Mouse (Mus musculus): ENCODE measurements around the gene BC016579. TPM values are rescaled to one million over a fixed set of nuclear protein-coding genes. Genes with fewer than 3 reads are reported as not detected.

The BC016579 gene
- polyA plus RNA-seq, 1 experiment from 2014 or later: not detected

DNA sequence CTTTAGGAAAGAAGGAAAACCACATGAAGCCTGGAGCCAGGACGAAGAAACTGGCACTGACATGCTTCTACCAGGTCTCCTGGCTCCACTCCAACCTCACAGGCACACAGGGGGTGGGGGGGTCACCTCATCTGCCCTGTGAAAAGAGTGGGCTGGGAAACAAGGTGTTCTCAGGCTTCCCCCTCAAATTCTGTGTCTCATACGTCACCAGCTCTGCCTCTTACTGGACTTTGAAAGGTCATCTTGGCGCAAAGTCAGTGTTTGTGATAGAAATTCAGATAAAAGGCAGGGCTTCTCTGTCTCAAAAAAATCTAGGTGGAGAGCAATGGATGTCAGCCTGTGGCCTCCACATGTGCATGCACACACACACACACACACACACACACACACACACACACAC lies 12.6 kb downstream of the BC016579 start:
- Histone ChIP-seq H3K9ac (no peak overlapping the region), H3K36me3 (no peaks in the 10 kb centered on the region), H3K4me3 (no peak overlapping the region), H3K9me3 (replicated peaks) (no peaks in the 10 kb centered on the region), H3K4me1 (replicated peaks) (no peaks in the 10 kb centered on the region), H3K4me2 (no peak overlapping the region), H3K27ac (no peak overlapping the region), H3K27me3 (no peaks in the 10 kb centered on the region)
- ATAC-seq (replicated peaks; ENCODE audit: insufficient number of reproducible peaks, insufficient read depth, low FRiP score, low read depth): no peak
- 57% methylated on average over 3 of the region's 3 CpGs for WGBS

DNA sequence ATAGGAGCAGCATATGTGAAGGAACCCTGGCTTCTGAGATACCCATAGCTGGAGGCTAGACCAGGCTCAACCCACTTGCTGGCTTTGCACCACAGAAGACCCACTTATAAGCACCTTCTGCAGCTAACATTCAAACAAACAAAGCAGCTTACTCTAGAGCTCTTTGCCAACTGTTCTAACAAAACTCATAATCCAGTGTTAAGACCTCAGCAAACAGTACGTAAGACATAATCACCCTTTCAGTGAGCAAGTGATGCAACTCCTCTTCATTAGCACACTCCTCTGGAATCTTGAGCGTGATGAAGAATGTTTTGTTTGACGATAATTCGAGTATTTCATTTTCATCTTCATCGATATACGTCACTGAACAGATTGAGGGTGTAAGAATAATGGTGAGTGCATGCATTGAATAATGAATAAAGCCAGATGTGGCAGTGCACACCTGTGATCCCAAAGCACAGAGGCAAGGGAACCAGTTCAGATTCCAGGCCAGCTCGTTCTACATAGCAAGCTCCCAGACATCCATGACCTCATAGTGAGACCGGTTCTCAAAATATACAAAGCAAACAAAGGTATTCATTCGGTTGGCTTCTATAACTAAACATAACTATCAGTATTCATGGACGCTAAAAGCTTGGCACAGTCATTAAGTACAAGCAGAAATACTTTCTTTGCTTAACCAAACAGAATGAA lies 13.7 kb downstream of the BC016579 start:
- ATAC-seq (replicated peaks; ENCODE audit: insufficient number of reproducible peaks, insufficient read depth, low FRiP score, low read depth): no peak
- WGBS: 61% methylated on average over 10 of the region's 10 CpGs
- H3K27me3 ChIP-seq: no peaks in the 10 kb centered on the region
- no peak overlapping the region for H3K4me3 ChIP-seq
- no peak overlapping the region for H3K9ac ChIP-seq
- no peaks in the 10 kb centered on the region for H3K9me3 ChIP-seq (replicated peaks)
- H3K4me1 ChIP-seq (replicated peaks): no peaks in the 10 kb centered on the region
- H3K36me3 ChIP-seq: no peaks in the 10 kb centered on the region
- no peak overlapping the region for H3K27ac ChIP-seq
- no peak overlapping the region for H3K4me2 ChIP-seq

DNA sequence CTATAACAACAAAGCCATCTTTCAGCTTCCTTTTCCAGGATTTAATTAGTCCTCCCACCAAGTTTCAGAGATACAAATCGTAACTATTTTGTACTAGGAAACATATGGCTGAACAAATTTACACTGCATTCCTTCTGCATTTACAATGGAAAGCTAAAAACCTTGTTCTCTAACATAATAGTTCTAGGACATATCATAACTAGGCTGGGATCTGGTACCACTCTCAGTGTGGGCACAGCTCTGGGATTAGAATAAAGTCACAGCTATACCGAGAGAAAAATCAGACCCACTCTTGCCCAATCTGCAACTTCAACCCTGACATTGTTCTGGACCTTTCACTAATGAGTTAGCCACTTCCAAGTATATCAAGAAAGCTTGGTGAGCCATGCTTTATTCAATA lies 18.0 kb downstream of the BC016579 start:
- Histone ChIP-seq H3K36me3 (no peaks in the 10 kb centered on the region), H3K4me2 (no peak overlapping the region), H3K27me3 (no peaks in the 10 kb centered on the region), H3K9ac (no peak overlapping the region), H3K9me3 (replicated peaks) (no peaks in the 10 kb centered on the region), H3K4me1 (replicated peaks) (no peaks in the 10 kb centered on the region), H3K4me3 (no peak overlapping the region), H3K27ac (no peak overlapping the region)
- no peak for ATAC-seq (replicated peaks; ENCODE audit: insufficient number of reproducible peaks, insufficient read depth, low FRiP score, low read depth)
- WGBS: 79% methylated on average over 2 of the region's 2 CpGs

DNA sequence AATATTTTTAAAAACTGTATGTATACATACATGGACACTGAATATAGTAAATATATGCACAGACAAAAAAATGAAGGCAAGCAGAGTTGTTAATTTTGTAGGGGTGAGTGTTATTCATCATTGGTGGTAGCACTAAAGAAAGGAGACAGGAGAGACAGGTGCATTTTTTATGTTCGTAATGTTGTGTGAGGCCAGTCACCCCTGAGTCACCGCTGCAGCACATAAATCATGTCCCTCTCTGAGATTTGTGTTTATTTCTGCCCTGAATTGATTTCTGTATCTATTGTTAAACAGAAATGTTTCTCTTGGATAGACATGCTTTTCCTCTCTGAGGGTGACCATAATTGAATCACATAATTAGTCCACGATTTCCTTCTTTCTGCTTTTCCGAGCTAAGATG lies 21.4 kb downstream of the BC016579 start:
- no peak overlapping the region for H3K4me3 ChIP-seq
- WGBS: 64% methylated on average over 4 of the region's 4 CpGs
- no peaks in the 10 kb centered on the region for H3K36me3 ChIP-seq
- no peaks in the 10 kb centered on the region for H3K9me3 ChIP-seq (replicated peaks)
- no peaks in the 10 kb centered on the region for H3K27me3 ChIP-seq
- H3K4me2 ChIP-seq: no peak overlapping the region
- H3K27ac ChIP-seq: no peak overlapping the region
- H3K4me1 ChIP-seq (replicated peaks): 0 out of 2 replicates have a peak, but pooled peaks cover 4% of the 10 kb centered on the region
- no peak overlapping the region for H3K9ac ChIP-seq
- ATAC-seq (replicated peaks; ENCODE audit: insufficient number of reproducible peaks, insufficient read depth, low FRiP score, low read depth): no peak

DNA sequence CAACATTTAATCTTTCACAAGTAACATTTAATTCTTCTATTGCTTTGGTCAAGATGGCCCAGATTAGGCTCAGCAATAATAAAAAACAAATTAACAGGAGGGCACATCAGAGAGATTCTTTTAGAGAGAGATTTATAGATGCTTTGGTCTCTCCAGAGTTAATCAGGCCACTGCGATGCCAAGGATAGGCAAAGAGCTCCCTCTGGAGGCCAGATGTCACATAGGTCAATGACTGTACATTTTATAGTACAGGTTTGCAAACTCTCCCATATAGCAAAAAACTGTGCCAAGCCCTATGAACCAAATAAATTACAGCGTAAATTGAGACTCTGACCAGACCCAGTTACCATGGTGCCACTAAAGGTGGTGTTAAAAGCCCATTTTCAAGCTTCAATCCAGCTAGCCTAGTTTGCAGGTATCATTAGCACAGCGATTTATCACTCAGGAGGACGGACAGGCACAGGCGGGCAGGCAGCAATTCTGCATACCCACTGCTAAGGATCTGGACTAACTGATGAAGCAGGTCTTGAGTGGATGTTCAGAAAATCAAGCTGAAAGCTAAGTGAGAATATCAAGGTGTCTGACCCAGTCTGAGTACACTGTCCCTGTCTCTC lies 23.4 kb downstream of the BC016579 start:
- ATAC-seq (replicated peaks; ENCODE audit: insufficient number of reproducible peaks, insufficient read depth, low FRiP score, low read depth): no peak
- Histone ChIP-seq H3K36me3 (no peaks in the 10 kb centered on the region), H3K4me3 (no peak overlapping the region), H3K9me3 (replicated peaks) (no peaks in the 10 kb centered on the region), H3K4me2 (no peak overlapping the region), H3K27ac (no peak overlapping the region), H3K4me1 (replicated peaks) (0 out of 2 replicates have a peak, but pooled peaks cover 4% of the 10 kb centered on the region), H3K27me3 (no peaks in the 10 kb centered on the region), H3K9ac (no peak overlapping the region)
- 53% methylated on average over 5 of the region's 5 CpGs for WGBS

DNA sequence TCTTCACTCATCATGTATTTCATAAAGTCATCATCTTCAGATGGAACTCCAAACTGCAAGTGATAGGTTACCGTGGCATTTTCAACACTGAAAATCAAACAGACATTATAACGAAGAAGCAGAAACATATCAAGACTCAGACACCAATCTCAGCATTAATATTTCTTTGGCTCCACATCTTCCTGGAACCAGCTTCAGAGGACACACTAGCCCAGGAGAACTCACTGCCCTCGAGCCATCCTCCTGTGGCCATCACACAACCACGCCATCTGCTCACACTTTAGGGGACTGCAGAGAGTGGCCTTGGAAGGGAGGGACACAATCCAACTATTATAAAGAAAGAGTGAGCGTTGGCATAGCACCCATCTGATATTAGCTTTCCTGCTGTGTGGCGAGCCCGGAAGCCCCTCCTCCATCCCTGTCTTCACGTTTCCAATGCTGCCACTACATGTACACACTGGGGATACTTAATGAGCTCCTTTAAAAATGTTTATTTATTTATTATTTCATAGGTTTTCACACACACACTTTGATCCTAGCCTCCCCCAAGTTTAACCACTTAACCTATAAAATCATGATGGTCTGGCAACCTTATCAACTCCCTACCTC lies 24.3 kb downstream of the BC016579 start:
- Histone ChIP-seq H3K27ac (no peak overlapping the region), H3K36me3 (no peaks in the 10 kb centered on the region), H3K4me2 (no peak overlapping the region), H3K27me3 (no peaks in the 10 kb centered on the region), H3K9ac (no peak overlapping the region), H3K4me1 (replicated peaks) (0 out of 2 replicates have a peak, but pooled peaks cover 4% of the 10 kb centered on the region), H3K4me3 (no peak overlapping the region), H3K9me3 (replicated peaks) (no peaks in the 10 kb centered on the region)
- ATAC-seq (replicated peaks; ENCODE audit: insufficient number of reproducible peaks, insufficient read depth, low FRiP score, low read depth): no peak
- WGBS: 64% methylated on average over 8 of the region's 8 CpGs

DNA sequence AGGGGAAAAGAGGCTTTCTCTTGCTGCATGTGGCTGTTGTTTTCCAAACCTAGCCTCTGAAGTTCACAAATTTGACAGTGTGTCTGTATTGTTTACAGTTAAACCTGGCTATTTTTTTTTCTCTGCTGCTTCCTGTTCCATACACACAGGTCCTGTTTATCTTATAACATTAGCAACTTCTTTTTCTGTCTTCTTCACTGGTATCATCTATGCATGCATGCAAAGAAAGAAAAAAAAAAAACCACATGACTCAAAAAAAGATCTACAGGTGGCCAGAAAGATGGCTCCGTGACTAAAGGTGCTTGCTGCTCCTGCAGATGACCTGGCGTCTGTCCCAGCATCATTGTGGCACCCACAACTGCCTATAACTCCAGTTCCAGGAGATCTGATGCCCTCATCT lies 28.5 kb downstream of the BC016579 start:
- ATAC-seq (replicated peaks; ENCODE audit: insufficient number of reproducible peaks, insufficient read depth, low FRiP score, low read depth): no peak
- no peak overlapping the region for H3K27ac ChIP-seq
- no peak overlapping the region for H3K4me2 ChIP-seq
- no peaks in the 10 kb centered on the region for H3K27me3 ChIP-seq
- no peaks in the 10 kb centered on the region for H3K36me3 ChIP-seq
- H3K9ac ChIP-seq: no peak overlapping the region
- H3K4me1 ChIP-seq (replicated peaks): 0 out of 2 replicates have a peak, but pooled peaks cover 4% of the 10 kb centered on the region
- no peaks in the 10 kb centered on the region for H3K9me3 ChIP-seq (replicated peaks)
- H3K4me3 ChIP-seq: no peak overlapping the region
- 66% methylated on average over 2 of the region's 2 CpGs for WGBS

DNA sequence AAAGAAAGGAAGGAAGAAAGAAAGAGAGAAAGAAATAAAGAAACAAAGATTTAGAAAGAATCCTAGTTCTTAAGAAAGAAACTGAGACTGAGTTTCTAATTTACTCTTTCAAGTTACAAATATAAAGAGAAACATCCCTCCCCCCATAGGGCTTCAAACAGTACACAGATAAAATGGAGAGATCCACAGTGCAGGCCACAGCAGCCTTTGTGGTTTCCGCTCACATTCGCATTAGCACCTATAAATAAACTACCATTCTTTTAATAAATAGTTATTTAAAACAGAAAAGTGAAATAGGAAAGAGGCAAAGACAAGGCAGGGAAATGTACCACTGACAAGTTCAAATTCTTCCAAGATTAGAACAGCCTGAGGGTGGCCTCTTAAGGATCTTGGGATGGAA lies 29.1 kb downstream of the BC016579 start:
- H3K4me3 ChIP-seq: no peak overlapping the region
- H3K9me3 ChIP-seq (replicated peaks): no peaks in the 10 kb centered on the region
- 55% methylated on average over 2 of the region's 2 CpGs for WGBS
- no peak overlapping the region for H3K4me2 ChIP-seq
- no peaks in the 10 kb centered on the region for H3K36me3 ChIP-seq
- no peak for ATAC-seq (replicated peaks; ENCODE audit: insufficient number of reproducible peaks, insufficient read depth, low FRiP score, low read depth)
- H3K27ac ChIP-seq: no peak overlapping the region
- no peaks in the 10 kb centered on the region for H3K27me3 ChIP-seq
- peaks cover 8% of the 10 kb centered on the region; the same call in 1 of the 2 replicates for H3K4me1 ChIP-seq (replicated peaks)
- no peak overlapping the region for H3K9ac ChIP-seq

DNA sequence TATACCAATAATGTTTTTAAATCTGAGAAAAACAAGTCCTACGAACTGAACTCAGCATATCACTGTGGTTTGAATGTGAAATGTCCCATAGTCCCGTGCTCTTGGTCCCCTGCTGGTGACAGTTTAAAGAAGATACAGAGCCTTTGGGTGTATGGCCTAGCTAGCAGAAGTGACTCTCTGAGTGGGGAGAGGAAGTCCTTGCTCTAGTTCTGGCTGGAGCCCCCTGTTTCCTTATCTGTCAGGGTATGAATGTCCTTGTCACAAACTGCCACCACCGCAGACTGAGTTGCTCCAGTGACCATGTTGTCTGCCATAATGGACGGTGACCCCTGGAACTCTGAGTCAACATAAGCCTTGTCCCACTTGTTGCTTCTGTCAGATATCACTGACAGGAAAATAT lies 30.6 kb downstream of the BC016579 start:
- Histone ChIP-seq H3K27ac (no peak overlapping the region), H3K9ac (no peak overlapping the region), H3K4me3 (no peak overlapping the region), H3K36me3 (no peaks in the 10 kb centered on the region), H3K9me3 (replicated peaks) (no peaks in the 10 kb centered on the region), H3K27me3 (no peaks in the 10 kb centered on the region), H3K4me2 (no peak overlapping the region), H3K4me1 (replicated peaks) (peaks cover 10% of the 10 kb centered on the region; the same call in 1 of the 2 replicates)
- ATAC-seq (replicated peaks; ENCODE audit: insufficient number of reproducible peaks, insufficient read depth, low FRiP score, low read depth): no peak
- WGBS: 52% methylated on average over 4 of the region's 4 CpGs

DNA sequence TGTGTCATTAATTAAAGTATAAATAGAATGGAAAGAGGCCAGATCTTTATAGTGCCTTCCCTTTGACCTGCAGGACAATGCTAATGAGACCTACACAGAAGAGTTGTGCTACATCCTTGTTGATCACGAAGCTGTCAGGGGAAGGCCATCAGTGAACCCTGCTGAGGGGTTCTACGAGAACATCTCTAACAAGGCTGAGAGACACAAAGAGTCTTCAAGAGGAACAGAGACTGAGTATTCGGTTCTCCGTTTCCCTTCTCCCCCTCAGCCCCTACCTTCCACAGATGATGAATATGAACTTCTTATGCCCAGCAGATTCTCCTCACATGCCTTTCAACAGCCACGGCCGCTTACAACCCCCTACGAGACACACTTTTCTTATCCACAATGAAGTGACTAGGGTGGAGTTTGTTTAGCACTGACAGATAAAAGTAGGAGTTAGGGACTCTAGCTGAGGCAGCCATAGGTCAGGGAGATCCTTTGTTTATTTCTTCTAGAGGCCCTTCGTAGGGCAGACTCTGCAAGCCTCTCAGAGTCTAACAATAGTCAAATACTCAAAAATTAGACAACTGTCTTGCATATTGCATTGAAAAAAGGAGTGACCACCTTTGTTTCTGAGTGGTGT lies 34.0 kb downstream of the BC016579 start:
- 36% methylated on average over 8 of the region's 8 CpGs for WGBS
- H3K36me3 ChIP-seq: no peaks in the 10 kb centered on the region
- no peak overlapping the region for H3K4me3 ChIP-seq
- H3K4me2 ChIP-seq: no peak overlapping the region
- no peaks in the 10 kb centered on the region for H3K27me3 ChIP-seq
- H3K9ac ChIP-seq: no peak overlapping the region
- H3K27ac ChIP-seq: no peak overlapping the region
- ATAC-seq (replicated peaks; ENCODE audit: insufficient number of reproducible peaks, insufficient read depth, low FRiP score, low read depth): no peak
- no peaks in the 10 kb centered on the region for H3K9me3 ChIP-seq (replicated peaks)
- peaks cover 6% of the 10 kb centered on the region; the same call in 1 of the 2 replicates for H3K4me1 ChIP-seq (replicated peaks)

DNA sequence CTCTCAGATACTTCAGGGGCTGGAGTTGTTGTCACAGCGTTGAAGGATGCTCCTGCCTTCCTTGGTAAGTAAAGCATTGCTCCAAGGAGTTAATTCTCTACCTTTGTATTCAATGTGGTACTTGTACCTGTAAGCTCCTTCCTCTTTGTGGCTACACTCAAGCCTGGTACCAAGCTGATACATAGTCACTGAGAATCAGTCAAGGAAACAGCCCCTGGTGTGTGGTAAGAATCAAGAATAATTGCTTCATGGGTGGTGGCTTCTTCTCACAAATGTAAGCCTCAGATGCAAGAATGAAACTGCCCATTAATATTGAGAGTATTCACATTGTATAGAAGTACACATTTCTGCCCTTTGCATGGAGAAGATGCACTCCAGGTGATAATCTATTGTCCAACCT lies 37.9 kb downstream of the BC016579 start:
- Histone ChIP-seq H3K4me2 (no peak overlapping the region), H3K36me3 (no peaks in the 10 kb centered on the region), H3K4me1 (replicated peaks) (peaks cover 6% of the 10 kb centered on the region; the same call in 1 of the 2 replicates), H3K9me3 (replicated peaks) (no peaks in the 10 kb centered on the region), H3K27me3 (no peaks in the 10 kb centered on the region), H3K4me3 (no peak overlapping the region), H3K9ac (no peak overlapping the region), H3K27ac (no peak overlapping the region)
- 82% methylated on average over 1 of the region's 1 CpGs for WGBS
- ATAC-seq (replicated peaks; ENCODE audit: insufficient number of reproducible peaks, insufficient read depth, low FRiP score, low read depth): no peak

Data from heart, embryonic 15.5 days (tissue).